Mouse (Mus musculus): ENCODE data around the gene Sec14l1. TPM values are rescaled to one million over a fixed set of nuclear protein-coding genes. Genes with fewer than 3 reads are reported as not detected.
A peak's percentile ranks its signal among the peaks of the same experiment; 100 is the strongest.
"Not testable (repeated sequence)": the region's sequence is repeated elsewhere in the genome, so short reads cannot be mapped to it uniquely, and the experiment has no call there.

Gene Sec14l1
- polyA plus RNA-seq, 1 experiment from 2014 or later, result 71.5 TPM

DNA sequence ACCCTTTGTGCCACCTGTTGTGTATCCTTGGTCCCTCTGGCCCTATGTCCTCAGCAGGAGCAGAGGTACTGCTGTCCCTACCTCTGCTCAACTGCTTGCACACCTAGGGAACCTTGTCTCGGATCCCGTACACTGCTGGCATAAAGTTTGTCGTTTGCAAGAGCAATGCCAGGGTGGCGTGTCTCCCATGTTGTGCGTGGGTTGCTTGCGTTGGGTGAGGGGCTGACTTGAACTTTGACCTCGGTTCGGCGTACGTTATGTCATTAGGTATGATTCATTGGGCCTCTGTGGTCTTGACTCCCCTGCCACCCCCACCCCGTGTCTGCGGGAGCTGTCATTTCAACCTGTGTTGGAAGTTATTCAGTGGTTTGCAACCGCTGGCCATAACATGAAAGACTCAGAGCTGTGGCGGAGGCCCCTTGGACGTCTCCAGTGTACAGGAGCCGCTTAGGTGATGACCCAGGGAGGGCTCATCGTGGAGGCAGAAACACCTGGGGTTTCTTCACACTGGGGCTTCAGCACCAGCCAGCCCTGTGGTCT is 35.2 kb upstream of the Sec14l1 start:
- no peak for ATAC-seq (ENCODE audit: low FRiP score, low read depth)
- H3K36me3 ChIP-seq, result peaks cover 39% of the 10 kb centered on the region
- WGBS, result 90% methylated on average over 17 of the region's 17 CpGs
- H3K27me3 ChIP-seq (replicated peaks), result no peaks in the 10 kb centered on the region
- H3K27ac ChIP-seq, result no peak overlapping the region
- H3K4me2 ChIP-seq (replicated peaks), result no peak overlapping the region
- H3K9ac ChIP-seq, result no peak overlapping the region
- H3K4me1 ChIP-seq, result peaks cover 23% of the 10 kb centered on the region
- H3K9me3 ChIP-seq, result no peaks in the 10 kb centered on the region
- no peak overlapping the region for H3K4me3 ChIP-seq

DNA sequence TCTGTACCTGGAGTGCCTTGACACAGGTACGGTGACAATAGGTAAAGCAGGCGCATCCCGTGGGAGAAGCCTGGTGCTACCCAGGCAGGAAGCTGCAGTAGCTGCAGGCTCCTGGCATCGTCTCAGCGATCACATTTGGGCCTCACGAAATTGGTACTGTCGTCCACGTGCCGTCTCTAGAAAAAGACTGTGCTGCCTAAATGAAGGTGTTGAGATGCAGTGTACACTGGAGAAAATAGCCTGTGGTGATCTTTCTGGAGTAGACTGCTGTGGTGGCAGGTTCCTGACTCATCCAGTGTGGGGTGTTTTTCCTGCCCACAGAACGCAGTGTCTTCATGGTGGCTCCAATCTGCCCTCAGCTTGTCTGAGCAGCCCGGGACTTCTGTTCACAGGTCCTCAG is 34.8 kb upstream of the Sec14l1 start:
- Histone ChIP-seq H3K9ac (no peak overlapping the region), H3K4me3 (no peak overlapping the region), H3K27me3 (replicated peaks) (no peaks in the 10 kb centered on the region), H3K4me2 (replicated peaks) (no peak overlapping the region), H3K27ac (no peak overlapping the region), H3K9me3 (no peaks in the 10 kb centered on the region), H3K4me1 (peaks cover 23% of the 10 kb centered on the region), H3K36me3 (peaks cover 39% of the 10 kb centered on the region)
- ATAC-seq (ENCODE audit: low FRiP score, low read depth), result no peak
- WGBS, result 93% methylated on average over 11 of the region's 11 CpGs

DNA sequence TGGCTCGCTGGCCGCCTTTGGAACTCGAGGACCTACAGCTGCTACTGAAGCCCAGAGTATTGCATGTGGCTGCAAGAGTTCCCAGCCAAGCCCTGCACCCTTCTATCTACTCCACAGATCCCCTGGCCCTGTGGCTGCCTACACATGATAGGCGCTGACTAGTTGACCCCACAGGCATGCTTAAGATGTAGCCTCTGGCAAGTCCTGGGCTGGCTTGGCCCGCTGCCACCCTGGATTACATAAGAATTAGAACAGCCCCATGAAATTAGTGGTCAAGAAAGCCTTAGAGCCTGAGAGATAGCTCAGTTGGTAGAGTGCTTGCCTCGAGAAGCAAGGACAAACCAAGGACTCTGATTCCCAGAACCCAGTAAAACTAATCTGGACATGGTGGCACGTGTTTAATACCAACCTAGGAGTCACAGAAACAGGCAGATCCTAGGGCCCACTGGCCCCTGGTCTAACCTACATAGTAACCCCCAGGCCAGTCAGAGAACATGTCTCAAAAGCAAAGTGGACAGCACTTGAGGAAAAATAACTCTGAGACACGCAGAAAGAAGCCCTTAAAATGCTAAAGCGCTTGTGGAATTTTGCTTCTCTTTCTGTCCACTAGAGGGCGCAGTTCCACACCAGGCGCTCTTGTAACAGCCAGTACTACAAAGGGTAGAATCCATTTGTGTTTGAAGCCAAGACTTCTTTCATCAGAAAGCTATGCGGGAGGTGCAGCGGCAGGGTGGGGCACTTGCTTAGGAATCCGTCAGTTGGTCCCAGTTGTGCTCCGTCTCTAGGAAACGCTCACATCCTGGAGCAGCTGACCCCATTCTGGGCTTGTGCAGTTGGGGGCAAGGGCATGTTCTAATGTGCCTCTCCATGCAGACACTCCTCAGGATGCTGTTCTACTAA is 33.6 kb upstream of the Sec14l1 start:
- Histone ChIP-seq H3K4me2 (replicated peaks) (peak overlapping the region; percentile 39), H3K27ac (no peak overlapping the region), H3K4me3 (no peak overlapping the region), H3K4me1 (peaks cover 19% of the 10 kb centered on the region), H3K27me3 (replicated peaks) (no peaks in the 10 kb centered on the region), H3K36me3 (peaks cover 39% of the 10 kb centered on the region), H3K9me3 (no peaks in the 10 kb centered on the region), H3K9ac (no peak overlapping the region)
- WGBS, result 34% methylated on average over 16 of the region's 16 CpGs
- ATAC-seq (ENCODE audit: low FRiP score, low read depth), result peak; percentile 52; the same call in 1 of the 2 replicates

DNA sequence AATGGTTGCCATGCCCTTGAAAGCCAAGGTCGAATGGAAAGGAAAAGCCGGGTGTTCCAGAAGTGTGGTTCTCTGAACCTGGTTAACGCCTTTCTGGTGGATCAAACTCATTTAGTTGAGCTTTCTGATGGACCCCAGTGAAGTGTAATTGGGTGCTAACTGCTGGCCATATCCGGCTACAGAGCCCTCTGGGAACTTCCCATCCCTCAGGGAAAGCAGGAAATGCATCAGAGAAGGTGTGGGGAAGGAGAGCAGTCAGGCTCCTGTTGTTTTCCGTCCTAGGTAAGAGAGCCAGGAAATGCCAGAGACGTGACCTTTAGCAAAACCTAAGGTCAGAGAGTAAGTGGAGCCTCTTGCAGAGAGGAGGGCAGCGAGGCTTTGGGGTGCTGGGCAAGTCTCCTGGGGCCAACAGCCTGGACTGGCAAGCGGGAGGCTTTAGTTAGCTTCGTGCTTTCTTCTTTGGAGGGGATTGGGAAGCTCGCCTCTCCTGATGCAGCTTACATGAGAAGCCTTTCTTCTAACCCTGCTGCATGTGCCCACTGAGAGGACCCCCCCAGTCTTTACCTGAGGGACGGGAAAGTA is 32.5 kb upstream of the Sec14l1 start:
- Histone ChIP-seq H3K9me3 (no peaks in the 10 kb centered on the region), H3K4me3 (no peak overlapping the region), H3K27ac (no peak overlapping the region), H3K4me2 (replicated peaks) (no peak overlapping the region), H3K27me3 (replicated peaks) (no peaks in the 10 kb centered on the region), H3K4me1 (peaks cover 13% of the 10 kb centered on the region), H3K9ac (no peak overlapping the region), H3K36me3 (peaks cover 39% of the 10 kb centered on the region)
- no peak for ATAC-seq (ENCODE audit: low FRiP score, low read depth)
- WGBS, result 85% methylated on average over 11 of the region's 11 CpGs

DNA sequence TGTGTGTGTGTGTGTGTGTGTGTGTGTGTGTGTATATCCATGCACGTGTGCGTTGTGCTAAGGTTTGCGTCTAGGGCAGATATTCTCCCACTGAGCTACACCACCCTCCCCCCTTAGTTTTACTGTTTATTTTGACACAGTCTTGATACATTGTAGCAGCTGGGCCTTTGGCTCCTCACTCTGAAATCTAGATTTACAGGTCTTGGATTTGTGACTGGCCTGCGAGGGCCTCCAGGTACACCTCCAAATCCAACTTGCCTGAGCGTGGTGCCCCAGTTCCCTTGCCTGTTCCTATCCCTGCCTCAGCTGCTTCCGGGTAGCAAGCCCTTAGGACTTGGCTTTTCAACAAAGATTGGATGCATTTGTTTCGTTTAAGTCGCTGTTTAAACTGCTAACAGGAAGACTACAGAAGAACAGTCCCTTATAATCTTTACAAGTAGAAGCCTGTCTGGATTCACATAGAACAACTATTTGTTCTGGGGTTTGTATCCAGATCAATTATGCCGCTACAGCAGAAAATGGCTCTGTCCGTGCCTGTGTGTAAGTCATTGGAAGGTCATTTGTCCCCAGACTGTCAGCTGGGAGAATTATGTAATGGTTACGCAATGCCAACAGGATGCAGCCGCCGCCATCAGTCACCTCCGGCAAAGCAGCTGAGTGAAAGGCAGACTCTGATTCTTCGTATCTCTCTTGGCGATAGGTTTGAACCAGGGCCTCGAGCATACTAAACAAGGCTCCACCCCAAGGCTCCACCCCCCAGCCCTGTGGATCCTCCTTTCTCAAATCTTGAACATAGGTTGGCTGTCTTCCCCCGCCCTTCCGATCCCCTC is 31.7 kb upstream of the Sec14l1 start:
- Histone ChIP-seq H3K4me1 (peaks cover 6% of the 10 kb centered on the region), H3K27me3 (replicated peaks) (no peaks in the 10 kb centered on the region), H3K9me3 (no peaks in the 10 kb centered on the region), H3K9ac (no peak overlapping the region), H3K36me3 (peaks cover 35% of the 10 kb centered on the region), H3K4me2 (replicated peaks) (no peak overlapping the region), H3K27ac (no peak overlapping the region), H3K4me3 (no peak overlapping the region)
- 79% methylated on average over 19 of the region's 19 CpGs for WGBS
- ATAC-seq (ENCODE audit: low FRiP score, low read depth), result no peak

DNA sequence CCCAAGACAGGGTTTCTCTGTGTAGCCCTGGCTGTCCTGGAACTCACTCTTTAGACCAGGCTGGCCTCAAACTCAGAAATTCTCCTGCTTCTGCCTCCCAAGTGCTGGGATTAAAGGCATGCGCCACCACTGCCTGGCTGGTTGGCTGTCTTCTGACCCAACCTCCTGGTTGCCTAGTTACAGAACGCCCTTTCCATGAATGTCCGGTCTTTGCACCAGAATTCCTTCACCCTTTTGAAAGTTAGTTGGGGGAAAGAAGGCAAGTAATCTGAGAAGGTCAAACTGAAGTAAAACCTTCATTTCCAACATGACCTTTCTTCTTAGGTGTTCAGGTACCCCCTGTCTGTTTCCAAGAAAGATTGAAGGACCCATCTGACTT is 31.1 kb upstream of the Sec14l1 start:
- not testable (repeated sequence) for H3K27ac ChIP-seq; H3K9ac ChIP-seq; H3K4me3 ChIP-seq; H3K4me2 ChIP-seq (replicated peaks); H3K9me3 ChIP-seq; ATAC-seq (ENCODE audit: low FRiP score, low read depth); H3K27me3 ChIP-seq (replicated peaks); H3K4me1 ChIP-seq
- WGBS, result 84% methylated on average over 3 of the region's 3 CpGs
- peaks cover 28% of the 10 kb centered on the region for H3K36me3 ChIP-seq

DNA sequence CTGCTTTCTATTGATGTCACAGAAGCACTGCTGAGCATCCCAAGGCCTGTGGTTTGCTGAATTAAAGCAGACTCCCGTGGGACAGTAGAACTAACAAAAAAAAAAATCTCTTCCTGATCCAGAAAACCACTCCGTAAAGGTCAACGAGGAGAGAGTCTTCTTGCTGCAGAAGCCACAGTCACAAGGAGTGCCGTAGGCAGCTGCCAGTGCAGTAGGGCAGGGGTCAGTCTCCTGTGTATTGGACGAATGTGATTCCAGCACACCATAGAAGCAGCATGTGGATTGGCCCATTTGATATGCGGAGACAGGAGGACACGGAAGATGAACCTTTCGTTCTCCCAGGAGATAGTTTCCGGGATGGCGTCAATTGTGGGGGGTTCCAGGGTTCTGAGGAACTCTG is 28.8 kb upstream of the Sec14l1 start:
- Histone ChIP-seq H3K9me3 (no peaks in the 10 kb centered on the region), H3K27me3 (replicated peaks) (no peaks in the 10 kb centered on the region), H3K4me1 (peaks cover 8% of the 10 kb centered on the region), H3K9ac (no peak overlapping the region), H3K4me2 (replicated peaks) (no peak overlapping the region), H3K27ac (no peak overlapping the region), H3K36me3 (peaks cover 6% of the 10 kb centered on the region; the same call in 1 of the 2 replicates), H3K4me3 (no peak overlapping the region)
- WGBS, result 89% methylated on average over 10 of the region's 10 CpGs
- no peak for ATAC-seq (ENCODE audit: low FRiP score, low read depth)

DNA sequence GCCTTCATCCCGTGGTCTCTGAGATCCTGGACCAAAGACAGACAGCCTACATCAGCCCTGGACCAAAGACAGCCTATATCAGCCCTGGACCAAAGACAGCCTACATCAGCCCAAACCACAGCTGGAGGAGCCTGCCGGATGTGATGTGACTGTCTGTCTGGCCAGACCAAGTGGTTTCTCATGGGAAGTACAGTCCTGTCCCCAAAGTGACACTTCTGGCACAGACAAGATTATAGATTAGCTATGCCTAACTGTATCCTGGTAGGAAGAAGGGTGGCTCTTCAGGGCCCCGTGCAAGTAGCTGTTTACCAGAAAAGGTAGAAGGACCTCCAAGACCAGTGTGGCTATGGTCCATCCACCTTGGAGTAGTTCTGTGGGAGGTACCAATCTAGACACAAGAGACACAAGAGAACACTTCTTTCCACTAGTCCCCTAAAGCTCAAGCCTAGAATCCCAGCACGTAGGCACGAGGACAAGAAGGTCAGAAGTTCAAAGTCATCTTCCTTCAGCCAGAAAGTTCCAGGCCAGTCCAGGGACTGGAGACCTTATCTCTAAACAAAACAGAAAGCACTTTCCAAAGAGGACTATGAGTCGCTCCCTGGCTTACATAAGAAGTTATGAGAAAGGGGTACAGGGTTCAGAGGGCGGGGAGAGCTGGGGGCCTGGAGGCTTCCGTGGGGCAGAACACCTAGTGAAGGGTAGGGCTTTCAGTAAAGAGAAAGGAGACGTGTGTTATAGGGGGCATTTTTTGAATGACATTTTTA is 27.8 kb upstream of the Sec14l1 start:
- no peak overlapping the region for H3K4me3 ChIP-seq
- H3K9ac ChIP-seq, result no peak overlapping the region
- H3K27me3 ChIP-seq (replicated peaks), result no peaks in the 10 kb centered on the region
- 84% methylated on average over 9 of the region's 9 CpGs for WGBS
- H3K4me2 ChIP-seq (replicated peaks), result no peak overlapping the region
- ATAC-seq (ENCODE audit: low FRiP score, low read depth), result no peak
- peaks cover 6% of the 10 kb centered on the region; the same call in 1 of the 2 replicates for H3K36me3 ChIP-seq
- no peaks in the 10 kb centered on the region for H3K9me3 ChIP-seq
- peaks cover 10% of the 10 kb centered on the region for H3K4me1 ChIP-seq
- H3K27ac ChIP-seq, result no peak overlapping the region

DNA sequence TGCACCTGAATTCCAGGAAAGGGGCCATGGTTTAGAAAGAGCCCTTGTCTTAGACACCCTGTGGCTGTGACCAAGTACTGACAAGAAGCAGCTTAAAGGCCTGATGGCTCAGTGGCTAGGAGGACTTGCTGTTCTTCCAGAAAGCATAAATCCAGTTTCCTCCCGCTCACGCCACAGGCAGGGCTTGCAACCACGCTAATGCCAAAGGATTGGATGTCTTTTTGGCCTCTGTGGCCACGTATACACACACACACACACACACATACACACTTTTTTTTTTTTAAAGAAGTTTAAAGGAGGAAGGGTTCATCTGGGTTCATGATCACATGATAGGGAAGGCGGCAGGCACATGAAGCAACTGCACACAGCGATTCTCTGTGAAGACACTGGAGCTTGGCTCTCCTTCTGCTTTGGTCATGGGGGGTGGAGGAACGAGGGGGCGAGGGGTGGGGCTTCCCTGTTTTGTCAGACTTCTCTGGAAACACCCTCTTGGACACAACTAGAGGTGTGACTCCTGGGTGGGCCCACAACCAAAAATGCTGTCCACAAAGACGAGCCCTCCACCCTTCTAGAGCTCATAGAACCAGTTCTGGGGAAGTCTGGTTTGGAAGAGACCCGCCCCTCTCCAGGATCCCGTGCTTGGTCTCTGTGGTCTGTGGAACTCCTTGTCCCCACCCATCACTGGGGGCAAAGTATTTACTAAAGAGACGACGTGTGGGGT is 26.5 kb upstream of the Sec14l1 start:
- no peak overlapping the region for H3K27ac ChIP-seq
- H3K9ac ChIP-seq, result no peak overlapping the region
- no peaks in the 10 kb centered on the region for H3K9me3 ChIP-seq
- no peaks in the 10 kb centered on the region for H3K27me3 ChIP-seq (replicated peaks)
- ATAC-seq (ENCODE audit: low FRiP score, low read depth), result no peak
- peaks cover 5% of the 10 kb centered on the region; the same call in 1 of the 2 replicates for H3K36me3 ChIP-seq
- WGBS, result 82% methylated on average over 13 of the region's 13 CpGs
- no peak overlapping the region for H3K4me3 ChIP-seq
- no peak overlapping the region for H3K4me2 ChIP-seq (replicated peaks)
- peaks cover 17% of the 10 kb centered on the region for H3K4me1 ChIP-seq

DNA sequence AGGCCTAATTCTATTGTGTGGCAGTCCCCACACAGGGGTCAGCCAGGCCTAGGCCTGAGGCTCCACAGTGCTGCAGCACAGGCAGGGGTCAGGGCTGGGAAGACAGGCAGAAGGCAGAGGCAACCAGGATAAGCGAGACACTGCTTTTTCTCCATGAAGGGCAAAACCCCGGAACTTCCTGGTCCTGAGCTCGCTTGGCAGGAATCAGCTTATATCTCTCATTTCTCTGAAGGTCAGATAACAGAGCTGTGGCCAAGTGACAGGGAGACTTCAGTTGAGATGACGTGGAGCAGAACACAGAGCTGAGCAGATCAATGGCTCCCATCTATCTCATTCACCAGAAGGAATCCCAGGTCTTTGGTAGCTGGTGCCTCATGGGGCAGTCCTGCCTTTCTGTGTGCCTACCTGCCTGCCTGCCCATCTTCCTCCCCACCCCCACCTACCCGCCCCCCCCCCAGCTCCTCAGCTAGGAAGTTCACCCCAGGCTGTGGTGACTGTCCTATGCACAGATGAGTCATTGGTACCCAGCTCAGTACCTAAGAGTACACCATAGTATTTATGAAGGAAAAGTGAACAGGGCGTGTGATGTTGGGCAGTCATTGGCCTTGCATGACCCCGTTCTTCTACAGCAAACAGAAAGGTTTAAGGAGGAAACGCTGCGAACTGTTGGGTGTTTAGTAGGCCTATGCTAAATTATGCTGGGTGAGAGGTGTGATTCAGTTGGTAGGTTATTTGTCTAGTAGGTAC is 25.1 kb upstream of the Sec14l1 start:
- Histone ChIP-seq H3K9me3 (no peaks in the 10 kb centered on the region), H3K4me1 (peaks cover 17% of the 10 kb centered on the region), H3K9ac (no peak overlapping the region), H3K27ac (no peak overlapping the region), H3K4me2 (replicated peaks) (no peak overlapping the region), H3K4me3 (no peak overlapping the region), H3K36me3 (no peaks in the 10 kb centered on the region), H3K27me3 (replicated peaks) (no peaks in the 10 kb centered on the region)
- WGBS, result 84% methylated on average over 9 of the region's 9 CpGs
- no peak for ATAC-seq (ENCODE audit: low FRiP score, low read depth)
